In the genomic region with DNA sequence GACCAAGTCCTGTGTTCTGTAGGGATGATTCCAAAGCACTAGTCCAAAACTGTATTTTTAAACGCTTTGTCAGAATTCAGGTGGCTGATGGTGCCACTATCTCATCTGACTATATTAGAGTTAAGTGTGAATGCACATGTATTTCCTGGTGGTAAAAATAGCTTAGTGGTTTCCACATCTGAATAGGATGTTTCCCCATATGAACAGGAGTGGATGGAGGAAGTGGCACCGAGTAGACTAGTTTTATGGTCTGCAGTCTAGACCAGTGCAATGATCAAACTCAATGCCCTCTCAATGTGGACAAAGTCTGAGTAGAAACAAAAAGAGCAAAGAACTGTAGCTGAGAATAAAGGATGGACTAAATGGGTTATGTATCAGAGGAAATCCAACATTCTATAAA, we compare ENCODE assay signal across 17 mouse cellular contexts.
"Had no signal": no experiment of that assay in that cellular context is flagged by ENCODE, and none has a peak within 500 bp of the region (broad histone marks: within the 10 kb centered on the region; RNA-seq: fewer than 3 reads in every experiment).

No protein-coding gene starts in this region.

- DNase-seq: kidney, adult 11 months; kidney, adult 9 months; kidney, postnatal 36 days; layer of hippocampus, adult 9-11 months; layer of hippocampus, postnatal 36 days; lung, adult 2 months; lung, postnatal 4 days; midbrain, embryonic 14.5 days; right cerebral cortex, postnatal 14 days; thymus, postnatal 25 days had no signal

- H3K9ac ChIP-seq: limb, embryonic 12.5 days; liver, embryonic 15.5 days; neural tube, embryonic 13.5 days had no signal

- H3K36me3 ChIP-seq: limb, embryonic 12.5 days; liver, embryonic 15.5 days; midbrain, embryonic 10.5 days; neural tube, embryonic 13.5 days had no signal

- ATAC-seq: lung, postnatal 0 days had no signal

- H3K9me3 ChIP-seq: limb, embryonic 12.5 days; liver, embryonic 15.5 days; midbrain, embryonic 10.5 days; neural tube, embryonic 13.5 days had no signal

- H3K27me3 ChIP-seq: neural tube, embryonic 13.5 days had no signal

- H3K4me3 ChIP-seq: limb, embryonic 12.5 days; liver, embryonic 15.5 days; midbrain, embryonic 10.5 days; neural tube, embryonic 13.5 days had no signal

- H3K4me2 ChIP-seq: limb, embryonic 12.5 days; liver, embryonic 15.5 days; neural tube, embryonic 13.5 days had no signal

- H3K27ac ChIP-seq: kidney, postnatal 0 days; limb, embryonic 12.5 days; liver, embryonic 15.5 days; midbrain, embryonic 10.5 days; neural tube, embryonic 13.5 days; stomach, postnatal 0 days had no signal
